Mouse (Mus musculus) frontal cortex, adult (tissue): ENCODE results near the gene Unk.

Experiments
- ATAC-seq: cut with Nextera tagmentation; 2 replicates; pipeline ENCODE4 v1.9.2; 2017; ENCODE audit warnings: mild to moderate bottlenecking, moderate library complexity, mixed read lengths; ENCODE audit not compliant: low TSS enrichment

The Unk gene

DNA sequence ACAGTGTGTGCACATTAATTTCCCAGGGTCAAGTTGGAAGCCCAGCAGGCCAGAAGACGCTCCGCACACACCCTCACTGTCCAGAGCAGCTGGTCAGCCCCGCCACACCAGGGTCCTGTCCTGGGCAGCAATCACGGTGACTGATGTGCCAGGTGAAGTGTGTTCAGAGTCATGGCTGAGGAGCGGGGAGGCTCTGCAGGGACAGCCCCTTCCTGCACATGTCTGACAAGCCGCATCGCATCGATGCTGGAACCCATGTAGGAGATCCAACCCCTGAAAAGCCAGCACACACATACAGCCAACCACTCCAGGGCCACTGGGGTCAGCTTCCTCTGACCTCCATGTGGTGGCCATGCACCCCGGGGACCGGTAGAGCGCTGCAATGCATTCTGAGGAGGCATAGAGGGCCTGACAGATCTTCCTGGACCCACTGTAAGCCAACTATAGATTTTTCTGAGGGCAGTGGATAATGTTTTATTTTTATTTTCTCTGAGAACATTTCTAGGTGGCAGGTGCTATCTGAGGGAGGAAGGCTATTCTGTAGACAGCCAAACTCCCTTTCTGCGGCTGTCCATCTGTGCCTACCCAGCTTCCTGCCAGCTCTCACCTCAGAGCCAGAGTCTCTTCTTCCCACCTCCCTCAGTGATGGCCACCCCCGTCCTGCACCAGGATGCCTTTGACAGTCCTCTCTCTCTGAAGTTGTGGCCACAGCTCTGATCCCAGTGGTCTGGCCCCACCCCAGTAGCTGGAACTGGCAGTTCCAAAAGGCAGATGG lies 31.7 kb downstream of the Unk start:
- peak; percentile 66; the same call in 1 of the 2 replicates for ATAC-seq

DNA sequence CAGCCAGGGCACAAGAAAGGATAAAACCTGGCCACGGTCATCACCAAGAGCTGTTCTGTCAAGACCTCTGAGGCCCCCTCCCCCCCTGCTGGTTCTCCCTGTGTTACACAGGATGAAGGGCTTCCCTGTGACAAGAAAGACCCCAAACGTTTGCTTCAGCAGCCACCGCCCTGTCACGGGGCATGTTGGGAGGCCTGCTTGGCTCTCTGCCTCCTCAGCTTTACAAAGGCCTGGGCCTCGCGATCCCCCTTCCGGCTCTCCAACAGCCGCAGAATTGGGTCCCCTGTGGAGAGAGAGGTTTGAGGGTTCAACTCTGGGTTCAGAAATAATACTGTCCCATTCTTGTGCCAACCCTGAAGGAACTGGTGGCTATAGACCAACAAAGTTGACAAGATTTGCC lies 32.4 kb downstream of the Unk start:
- ATAC-seq = no peak

- ATAC-seq = no peak
Measured at GRCm38 (mm10) chr11:116063562-116063961, 33.4 kb downstream of the Unk start.

- ATAC-seq = no peak
Measured at GRCm38 (mm10) chr11:116064187-116064867, 34.2 kb downstream of the Unk start.

DNA sequence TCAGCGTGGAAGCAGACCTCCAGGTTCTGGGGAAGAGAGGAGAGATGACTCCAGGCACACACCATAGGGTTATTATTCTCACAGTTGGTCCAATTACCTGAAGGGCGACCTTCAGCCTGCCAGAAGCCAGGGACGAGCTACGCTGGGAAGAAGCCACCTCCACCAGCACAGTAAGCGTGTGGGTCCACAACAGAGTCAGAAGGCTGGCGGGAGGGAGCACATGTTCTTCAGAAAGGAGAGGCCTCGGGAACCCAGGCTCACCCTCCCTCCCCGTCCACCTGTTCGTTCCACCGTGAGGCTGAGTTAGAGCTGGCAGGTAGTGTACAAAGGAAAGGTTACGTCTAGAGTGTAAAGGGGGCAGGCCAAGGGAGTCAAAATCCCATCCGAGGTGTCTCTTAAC lies 35.2 kb downstream of the Unk start:
- no peak for ATAC-seq

DNA sequence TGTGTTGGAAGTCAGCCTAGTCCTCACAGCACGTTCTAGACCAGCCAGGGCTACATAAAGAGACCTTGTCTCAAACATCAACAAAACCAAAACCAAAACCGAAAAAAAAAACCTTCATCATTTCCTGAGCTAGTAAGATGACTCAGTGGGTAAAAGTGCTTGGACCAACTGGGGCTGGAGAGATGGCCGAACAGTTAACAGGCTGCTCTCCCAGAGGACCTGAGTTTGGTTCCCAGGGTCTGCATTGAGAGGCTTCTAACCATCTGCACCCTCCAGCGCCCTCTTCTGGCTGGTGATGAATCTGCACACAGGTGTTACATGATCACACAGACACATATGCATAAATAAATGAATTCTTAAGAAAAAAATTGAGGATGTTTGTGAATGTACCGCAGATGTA lies 41.4 kb downstream of the Unk start:
- ATAC-seq = no peak

GRCm38 (mm10) chr11:116072608-116073007 lies 42.5 kb downstream of the Unk start:
- ATAC-seq = no peak

DNA sequence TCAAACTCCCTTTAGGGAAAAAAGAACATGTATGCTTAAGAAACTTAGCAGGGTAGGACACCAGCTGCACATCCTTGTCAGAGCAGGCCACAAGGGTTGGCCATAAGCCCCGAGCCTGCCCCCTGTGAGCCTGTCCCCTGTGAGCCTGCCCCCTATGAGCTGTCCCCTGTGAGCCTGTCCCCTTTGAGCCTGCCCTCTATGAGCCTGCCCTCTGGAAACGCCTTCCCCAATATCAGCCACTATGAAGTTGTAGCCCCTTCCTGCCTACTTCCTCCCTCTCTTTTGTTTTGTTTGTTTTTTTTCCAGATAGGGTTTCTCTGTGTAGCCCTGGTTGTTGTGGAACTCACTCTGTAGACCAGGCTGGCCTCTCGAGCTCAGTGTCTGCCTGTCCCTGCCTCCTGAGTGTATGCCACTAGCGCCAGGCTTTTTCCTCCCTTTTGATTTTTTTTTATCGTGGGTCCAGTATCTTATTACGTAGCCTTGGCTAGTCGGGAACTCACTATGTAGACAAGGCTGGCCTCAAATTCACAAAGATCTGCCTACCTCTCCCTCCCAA lies 44.4 kb downstream of the Unk start:
- no peak for ATAC-seq

GRCm38 (mm10) chr11:116075539-116076265 lies 45.6 kb downstream of the Unk start:
- ATAC-seq = no peak

- ATAC-seq = no peak
Measured at GRCm38 (mm10) chr11:116076266-116076540, 46.1 kb downstream of the Unk start.

GRCm38 (mm10) chr11:116076836-116077235 lies 46.7 kb downstream of the Unk start:
- no peak for ATAC-seq

GRCm38 (mm10) chr11:116077446-116078204 lies 47.5 kb downstream of the Unk start, which contains the start of gene Unc13d:
Gene Unc13d (minus strand): TSS chr11:116077961.
- ATAC-seq = peak; percentile 39; the same call in 1 of the 2 replicates

- peak; percentile 0; the same call in 1 of the 2 replicates for ATAC-seq
Measured at GRCm38 (mm10) chr11:116078221-116078620, 48.1 kb downstream of the Unk start.

- ATAC-seq = no peak
Measured at GRCm38 (mm10) chr11:116078676-116079320, 48.7 kb downstream of the Unk start.

DNA sequence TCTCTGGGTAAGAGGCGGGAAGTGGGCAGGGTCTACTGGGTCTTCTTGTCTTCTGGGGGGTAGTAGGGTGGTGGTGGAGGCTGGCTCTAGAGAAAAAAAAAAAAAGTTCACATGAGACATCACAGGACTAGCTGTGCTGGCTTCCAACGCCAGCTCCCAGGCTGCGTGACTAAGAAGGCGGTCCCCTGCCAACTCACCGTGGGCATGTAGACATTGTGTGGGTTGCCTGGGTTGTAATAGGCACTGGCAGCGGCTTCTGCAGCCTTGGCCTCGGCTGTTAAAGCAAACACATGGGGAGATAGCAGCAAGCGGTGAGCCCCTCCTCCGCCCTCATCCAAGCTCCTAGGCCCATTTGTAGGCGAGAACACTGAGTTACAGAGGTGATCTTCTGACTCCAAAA lies 49.4 kb downstream of the Unk start:
- ATAC-seq = peak; percentile 78

DNA sequence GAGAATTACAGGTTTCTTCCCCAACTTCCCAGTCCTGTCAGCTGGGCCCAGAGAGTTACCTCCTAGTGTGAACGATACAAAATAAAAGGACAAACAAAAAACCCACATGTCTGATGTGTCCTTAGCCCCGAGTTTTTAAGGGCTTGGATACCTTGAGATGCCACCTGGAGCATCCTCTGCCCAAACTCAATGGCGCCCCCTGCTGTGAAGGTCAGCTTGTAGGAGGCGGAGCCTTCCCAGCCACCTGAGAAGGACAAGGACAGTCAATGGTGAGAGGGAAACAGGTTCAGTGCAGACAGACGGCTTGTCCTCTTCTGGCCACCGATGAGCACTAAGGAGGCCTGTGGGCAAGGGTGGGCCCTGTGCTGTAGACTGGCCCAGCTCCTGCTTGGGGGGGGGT lies 51.0 kb downstream of the Unk start:
- ATAC-seq = no peak

GRCm38 (mm10) chr11:116083096-116083672 lies 53.1 kb downstream of the Unk start:
- no peak for ATAC-seq

- no peak for ATAC-seq
Measured at GRCm38 (mm10) chr11:116084166-116084565, 54.0 kb downstream of the Unk start.

- ATAC-seq = peak; percentile 96
Measured at GRCm38 (mm10) chr11:116086258-116087193, 56.4 kb downstream of the Unk start, which contains the start of gene Wbp2. Gene Wbp2 (minus strand): TSS chr11:116086995.
